Mouse (Mus musculus): Measurements from ENCODE around the gene Fut1. TPM values are rescaled to one million over a fixed set of nuclear protein-coding genes. Genes with fewer than 3 reads are reported as not detected.

Fut1 gene
- polyA plus RNA-seq, 1 experiment: not detected

DNA sequence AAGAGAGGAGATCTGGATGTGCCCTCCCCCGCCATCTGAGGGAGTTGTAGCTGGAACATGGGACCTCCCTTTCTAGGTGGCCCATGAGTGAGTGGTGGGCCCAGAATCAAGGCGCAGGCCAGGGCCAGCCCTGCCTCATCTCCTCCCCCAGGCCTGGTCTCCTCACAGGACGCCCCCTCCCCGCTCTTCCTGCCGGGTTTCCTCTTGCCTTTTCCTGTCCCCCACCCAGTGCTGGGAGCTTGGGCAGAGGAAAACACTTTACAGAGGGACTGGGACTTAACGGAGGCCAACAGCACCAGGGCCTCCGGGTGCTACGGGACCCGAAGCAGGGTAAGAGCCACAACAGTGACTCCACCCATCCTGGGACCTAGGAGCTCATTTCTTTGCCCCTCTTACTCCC is 10.2 kb downstream of the Fut1 start, which contains the start of gene Rasip1:
Gene Rasip1 (plus strand): TSS at position 228 of the 400 bp plus-strand sequence.
- TF ChIP-seq GATA1 (IDR thresholded peaks at IDR 0.05; ENCODE audit: low read length): no peak

DNA sequence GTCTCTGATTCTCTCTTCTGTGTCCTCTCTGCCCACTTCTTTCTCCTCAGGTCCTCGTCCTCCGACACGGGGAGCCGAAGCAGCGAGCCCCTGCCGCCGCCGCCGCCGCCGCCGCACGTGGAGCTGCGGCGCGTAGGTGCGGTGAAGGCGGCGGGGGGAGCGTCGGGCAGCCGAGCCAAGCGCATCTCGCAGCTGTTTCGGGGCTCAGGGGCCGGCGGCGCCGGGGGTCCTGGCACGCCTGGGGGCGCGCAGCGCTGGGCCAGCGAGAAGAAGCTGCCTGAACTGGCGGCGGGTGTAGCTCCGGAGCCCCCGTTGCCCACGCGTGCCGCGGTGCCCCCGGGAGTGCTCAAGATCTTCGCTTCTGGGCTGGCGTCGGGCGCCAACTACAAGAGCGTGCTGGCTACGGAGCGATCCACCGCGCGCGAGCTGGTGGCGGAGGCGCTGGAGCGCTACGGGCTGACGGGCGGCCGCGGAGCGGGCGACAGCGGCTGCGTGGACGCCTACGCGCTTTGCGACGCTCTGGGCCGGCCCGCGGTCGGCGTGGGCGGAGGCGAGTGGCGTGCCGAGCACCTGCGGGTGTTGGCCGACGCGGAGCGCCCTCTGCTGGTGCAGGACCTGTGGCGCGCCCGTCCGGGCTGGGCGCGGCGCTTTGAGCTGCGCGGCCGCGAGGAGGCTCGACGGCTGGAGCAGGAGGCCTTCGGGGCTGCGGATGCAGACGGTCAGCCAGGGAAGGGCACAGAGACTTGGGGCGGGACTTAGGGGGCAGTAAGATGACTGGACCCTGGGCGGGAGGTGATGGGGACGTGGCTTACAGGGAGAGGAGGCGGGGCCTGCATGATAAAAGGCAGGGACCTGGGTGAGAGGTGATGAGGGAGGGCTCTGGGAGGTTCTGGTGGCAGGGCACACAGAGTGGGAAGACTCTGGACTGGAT is 11.5 kb downstream of the Fut1 start:
- TF ChIP-seq GATA1 (IDR thresholded peaks at IDR 0.05; ENCODE audit: low read length): no peak

DNA sequence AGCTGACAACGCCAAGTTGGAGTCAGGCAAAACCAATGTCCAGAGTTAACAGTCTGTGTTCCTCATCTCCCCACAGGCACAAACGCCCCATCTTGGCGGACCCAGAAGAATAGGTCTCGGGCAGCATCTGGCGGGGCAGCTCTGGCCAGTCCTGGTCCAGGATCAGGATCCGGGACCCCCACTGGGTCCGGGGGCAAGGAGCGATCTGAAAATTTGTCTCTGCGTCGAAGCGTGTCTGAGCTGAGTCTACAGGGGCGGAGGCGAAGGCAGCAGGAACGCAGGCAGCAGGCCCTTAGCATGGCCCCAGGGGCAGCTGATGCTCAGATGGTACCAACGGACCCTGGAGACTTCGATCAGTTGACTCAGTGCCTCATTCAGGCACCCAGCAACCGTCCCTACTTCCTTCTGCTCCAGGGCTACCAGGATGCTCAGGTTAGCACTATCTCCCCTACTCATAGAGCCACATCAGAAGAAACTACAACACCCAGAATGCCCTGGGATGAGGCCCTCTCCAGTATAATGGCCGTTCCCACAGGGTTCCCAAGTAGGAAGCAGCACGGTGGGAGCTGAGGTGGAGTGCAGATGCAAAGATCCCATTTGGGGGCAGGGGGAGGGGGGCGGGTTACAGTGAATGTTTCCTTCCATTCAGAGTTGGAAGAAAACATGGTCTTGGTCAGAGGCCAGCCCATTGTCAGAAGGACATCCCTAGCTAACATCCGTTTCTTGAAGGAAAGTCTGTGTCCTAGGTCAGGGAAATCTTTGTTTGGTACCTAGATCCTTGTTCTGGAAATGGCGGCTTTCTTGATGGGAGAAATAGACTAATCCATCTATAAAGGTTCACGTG is 13.2 kb downstream of the Fut1 start:
- TF ChIP-seq GATA1 (IDR thresholded peaks at IDR 0.05; ENCODE audit: low read length): no peak

DNA sequence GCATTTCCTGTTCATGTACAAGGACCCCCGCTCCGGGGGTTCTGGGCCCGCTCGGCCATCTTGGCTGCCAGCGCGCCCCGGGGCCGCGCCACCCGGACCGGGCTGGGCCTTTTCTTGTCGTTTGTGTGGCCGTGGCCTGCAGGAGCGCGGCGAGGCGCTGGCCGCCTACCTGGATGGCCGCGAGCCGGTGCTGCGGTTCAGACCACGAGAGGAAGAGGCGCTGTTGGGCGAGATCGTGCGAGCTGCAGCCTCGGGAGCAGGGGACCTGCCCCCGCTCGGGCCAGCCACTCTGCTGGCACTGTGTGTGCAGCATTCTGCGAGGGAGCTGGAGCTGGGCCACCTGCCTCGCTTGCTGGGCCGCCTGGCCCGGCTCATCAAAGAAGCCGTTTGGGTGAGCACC is 15.4 kb downstream of the Fut1 start:
- TF ChIP-seq GATA1 (IDR thresholded peaks at IDR 0.05; ENCODE audit: low read length): no peak

DNA sequence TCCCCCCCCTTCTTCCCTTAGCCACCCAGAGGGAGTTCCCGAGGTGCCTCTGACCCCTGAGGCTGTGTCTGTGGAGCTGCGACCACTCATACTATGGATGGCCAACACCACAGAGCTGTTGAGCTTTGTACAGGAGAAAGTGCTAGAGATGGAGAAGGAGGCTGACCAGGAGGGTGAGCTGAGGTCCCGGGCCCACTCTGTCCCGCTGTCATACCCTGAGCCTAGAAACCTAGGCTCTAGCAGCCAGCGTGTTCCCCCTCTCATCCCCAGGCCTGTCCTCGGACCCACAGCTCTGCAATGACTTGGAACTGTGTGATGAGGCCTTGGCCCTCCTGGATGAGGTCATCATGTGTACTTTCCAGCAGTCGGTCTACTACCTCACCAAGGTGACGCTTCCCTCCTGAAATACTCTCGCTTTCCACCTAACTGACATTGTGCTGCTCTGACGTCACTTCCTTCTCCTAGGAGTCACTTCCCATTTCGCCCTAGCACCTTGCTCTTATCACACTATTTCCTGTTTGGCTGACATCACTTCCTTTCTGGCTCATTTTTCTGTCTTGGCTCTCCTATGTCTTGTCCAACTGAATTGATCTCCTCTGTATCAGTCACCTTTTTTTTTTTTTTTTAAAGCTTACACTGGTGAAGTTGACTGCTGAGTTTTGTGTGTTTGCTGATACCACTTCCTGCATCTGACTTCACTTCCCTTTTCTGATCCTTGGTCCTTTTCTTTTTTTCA is 18.0 kb downstream of the Fut1 start:
- TF ChIP-seq GATA1 (IDR thresholded peaks at IDR 0.05; ENCODE audit: low read length): no peak

DNA sequence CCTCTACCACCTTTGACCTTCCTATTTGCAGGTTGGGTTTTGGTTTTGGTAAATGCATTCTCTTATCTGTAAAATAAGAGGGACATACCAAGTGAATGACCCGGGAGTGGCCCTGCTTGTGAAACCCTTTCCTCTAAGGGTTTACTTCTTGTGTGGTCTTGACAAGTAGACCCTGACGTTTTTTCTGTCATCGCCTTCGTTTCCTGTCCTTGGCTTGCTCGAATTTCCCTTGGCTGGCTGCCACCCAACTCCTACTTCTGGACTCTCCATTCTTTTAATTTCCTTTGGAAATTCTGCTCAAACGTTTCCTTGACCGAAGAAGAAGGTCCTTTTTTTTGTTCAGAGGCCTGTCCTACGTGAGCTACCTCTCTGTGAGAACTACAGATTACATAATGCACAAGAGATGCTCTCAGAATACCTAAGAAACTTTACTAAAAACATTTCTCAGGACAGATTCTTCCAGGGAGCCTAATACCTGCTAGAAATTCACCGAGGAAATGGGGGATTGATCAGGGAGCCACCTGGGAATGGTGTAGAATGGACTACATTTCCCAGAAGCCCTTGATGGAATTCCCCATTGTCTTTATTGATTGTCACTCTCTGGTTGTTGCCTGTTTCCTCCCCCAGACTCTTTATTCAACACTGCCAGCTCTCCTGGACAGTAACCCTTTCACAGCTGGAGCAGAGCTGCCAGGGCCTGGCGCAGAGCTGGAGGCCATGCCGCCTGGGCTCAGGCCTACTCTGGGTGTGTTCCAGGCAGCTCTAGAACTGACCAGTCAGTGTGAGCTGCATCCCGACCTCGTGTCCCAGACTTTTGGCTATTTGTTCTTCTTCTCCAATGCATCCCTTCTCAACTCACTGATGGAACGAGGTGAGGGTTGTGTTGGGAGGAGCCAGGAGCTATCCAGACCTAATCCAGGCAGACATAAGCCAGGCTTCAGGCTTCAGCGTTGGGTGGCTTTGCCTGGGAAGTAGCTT is 18.9 kb downstream of the Fut1 start:
- TF ChIP-seq GATA1 (IDR thresholded peaks at IDR 0.05; ENCODE audit: low read length): no peak

DNA sequence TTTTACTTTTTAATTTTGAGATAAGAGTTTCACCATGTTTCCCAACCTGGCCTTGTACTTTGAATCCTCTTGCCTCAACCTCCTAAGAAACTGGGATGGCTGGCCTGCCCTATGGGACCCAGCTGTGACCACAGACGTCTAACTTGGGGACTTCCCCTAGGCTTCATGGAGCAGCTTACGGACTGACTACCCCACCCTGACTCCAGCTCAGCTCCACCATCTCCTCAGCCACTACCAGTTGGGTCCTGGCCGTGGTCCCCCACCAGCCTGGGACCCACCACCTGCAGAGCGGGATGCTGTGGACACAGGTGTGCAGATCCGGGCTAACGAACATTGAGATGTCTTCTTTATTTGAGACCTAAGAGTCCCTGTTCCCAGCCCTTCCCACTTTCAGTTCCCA is 20.6 kb downstream of the Fut1 start:
- no peak for TF ChIP-seq GATA1 (IDR thresholded peaks at IDR 0.05; ENCODE audit: low read length)

DNA sequence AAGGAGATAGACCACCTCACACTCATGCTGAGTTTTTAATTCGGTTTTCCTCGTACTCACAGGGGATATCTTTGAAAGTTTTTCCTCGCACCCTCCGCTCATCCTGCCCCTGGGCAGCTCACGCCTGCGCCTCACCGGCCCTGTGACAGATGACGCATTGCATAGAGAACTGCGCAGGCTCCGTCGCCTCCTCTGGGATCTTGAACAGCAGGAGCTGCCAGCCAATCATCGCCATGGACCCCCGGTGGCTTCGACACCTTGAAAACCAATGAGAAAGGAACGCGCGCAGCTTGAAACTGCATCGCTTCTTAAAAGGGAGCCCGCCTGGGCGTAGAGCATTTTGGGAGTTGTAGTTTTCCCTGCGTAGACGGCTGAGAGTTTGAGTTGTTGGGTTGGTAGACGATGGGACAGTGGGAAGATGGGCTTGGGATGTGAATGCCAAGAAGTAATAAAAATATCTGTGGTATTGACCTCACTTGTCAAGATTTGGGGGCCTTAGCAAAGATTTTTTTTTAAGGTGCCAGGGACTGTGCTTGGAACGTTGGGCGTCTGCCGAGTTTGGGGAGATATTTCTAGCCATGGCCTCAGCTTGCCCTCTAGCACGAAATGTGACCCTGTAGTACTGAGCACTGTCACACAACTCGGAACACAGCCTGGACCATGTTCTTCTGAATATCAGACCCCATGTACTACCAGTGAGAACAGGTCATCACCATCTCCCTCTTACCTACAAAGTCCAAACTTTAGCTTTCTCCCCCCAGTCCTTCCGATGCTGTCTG is 21.7 kb downstream of the Fut1 start:
- TF ChIP-seq GATA1 (IDR thresholded peaks at IDR 0.05; ENCODE audit: low read length): no peak

DNA sequence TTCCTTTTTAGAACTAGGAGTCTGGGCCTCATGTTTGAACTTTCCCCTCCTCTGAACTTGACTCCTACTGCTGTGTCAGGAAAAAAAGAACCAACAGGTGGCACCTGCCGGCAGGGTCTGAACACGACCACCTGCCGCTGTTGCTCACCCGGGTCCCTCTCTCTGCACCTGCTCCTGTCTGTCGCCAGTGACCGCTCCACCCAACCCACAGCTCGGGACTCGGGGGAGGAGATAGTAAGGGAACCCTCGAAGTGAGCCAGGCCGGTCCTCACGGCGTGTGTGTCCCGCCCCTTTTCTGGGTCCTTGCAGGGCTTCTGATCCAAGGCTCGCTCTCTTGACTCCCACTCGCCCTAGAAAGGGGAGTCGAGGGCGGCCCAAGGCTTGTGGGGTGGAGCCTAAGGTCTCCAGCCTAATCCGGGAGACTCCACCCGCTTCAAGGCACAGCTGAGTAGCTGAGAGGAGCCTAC is 22.5 kb downstream of the Fut1 start, which contains the start of gene Mamstr:
Gene Mamstr (plus strand): TSS at position 417 of the 467 bp plus-strand sequence.
- TF ChIP-seq GATA1 (IDR thresholded peaks at IDR 0.05; ENCODE audit: low read length): no peak

DNA sequence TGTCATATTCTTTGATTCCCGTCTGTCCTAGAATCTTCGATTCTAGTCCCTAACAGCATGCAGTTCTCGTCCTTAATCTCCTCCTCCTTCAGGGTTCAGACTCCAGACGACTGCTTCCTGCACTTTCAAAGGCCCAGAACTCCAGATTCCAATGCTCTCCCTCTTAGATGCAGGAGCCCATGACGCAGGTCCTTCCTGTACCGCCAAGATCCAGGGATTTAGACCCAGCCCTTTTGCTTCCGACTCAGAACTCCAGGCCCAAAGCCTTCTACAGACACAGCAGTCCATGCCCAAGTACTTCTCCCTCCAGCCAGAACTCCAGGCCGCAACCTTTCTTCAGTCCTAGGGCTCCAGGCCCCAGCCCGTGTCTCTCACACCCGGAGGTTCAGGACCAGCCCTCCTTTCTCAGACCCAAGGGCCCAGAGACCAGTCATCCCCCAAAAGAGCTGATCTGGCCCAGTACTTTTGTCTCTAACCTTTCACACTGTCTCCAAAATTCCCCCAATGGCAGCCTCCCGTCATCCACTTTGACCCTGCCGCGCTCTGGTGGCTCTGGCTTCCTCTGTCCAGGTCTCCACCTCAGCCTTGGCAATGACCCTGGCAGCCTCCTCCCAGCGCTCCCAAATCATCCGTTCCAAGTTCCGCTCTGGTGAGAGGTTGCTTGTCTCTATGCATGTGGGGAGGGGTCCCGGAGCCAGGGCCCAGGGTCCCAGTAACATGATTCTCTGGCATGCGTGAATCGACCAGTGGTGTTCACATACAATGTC is 23.3 kb downstream of the Fut1 start:
- TF ChIP-seq GATA1 (IDR thresholded peaks at IDR 0.05; ENCODE audit: low read length): no peak

DNA sequence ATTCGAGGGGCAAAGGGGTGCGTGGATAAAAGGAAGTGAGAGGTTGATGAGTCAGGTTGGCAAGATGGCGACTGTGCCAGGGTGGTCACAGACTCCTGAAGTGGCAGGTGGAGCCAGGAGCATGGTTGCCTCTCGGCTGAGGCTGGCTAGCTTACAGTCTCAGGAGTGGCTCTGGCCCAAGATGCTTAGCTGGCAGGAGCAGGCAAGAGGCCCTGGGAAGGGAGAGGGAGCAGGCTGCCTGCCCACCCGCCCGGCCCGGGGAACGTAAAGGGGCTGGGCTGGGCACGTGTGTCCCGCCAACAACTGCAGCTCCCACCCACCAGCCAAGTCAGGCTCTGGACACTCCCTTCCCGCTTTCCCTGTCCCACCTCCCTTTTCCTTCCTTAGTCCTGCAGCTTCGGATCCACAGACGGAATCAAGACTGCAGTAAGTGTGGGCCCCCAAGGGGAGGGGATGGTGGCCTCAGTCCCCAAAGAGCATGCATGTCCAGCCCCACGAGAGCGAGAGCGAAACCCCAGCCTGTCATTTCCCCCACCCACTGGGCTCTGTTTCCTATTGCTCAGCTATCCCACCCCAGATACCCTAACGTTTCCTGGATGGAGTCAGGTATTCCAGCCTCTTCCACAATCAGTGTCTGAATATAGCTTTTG is 24.4 kb downstream of the Fut1 start:
- no peak for TF ChIP-seq GATA1 (IDR thresholded peaks at IDR 0.05; ENCODE audit: low read length)

DNA sequence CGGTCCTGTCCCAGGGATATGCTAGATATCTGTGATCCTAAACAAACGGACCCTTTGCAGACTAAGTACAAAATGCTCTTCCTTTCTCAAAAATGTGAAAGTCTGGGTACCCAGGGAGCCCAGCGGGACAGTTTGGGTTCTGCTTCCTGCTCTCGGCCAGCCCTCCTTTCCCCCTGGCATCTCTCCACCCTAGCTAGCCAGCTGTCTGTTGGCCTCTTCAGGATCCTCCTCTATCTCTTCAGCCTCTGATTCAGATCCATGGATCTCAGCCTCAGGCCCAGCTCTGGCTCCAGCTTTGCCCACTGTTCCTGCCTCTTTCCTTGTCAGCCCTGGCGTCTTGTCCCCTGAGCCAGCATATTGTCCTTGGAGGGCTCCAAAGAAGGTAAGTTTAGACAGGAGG is 25.0 kb downstream of the Fut1 start:
- no peak for TF ChIP-seq GATA1 (IDR thresholded peaks at IDR 0.05; ENCODE audit: low read length)
